Mouse (Mus musculus) cerebellum, adult 2 months (tissue): ENCODE results near the gene Ccm2l. TPM values are rescaled to one million over a fixed set of nuclear protein-coding genes. Genes with fewer than 3 reads are reported as not detected.

Experiments used
- DNase-seq, 2 experiments: peaks; one replicate each; pipeline ENCODE4 v3.0.0; 2021
- H3K27ac ChIP-seq: fragments of 200-500 bp; 2 replicates; pipeline ENCODE4 v1.5.1; 2012; ENCODE audit warnings: low read length, control low read depth, inconsistent platforms; ENCODE audit not compliant: insufficient read depth
- H3K27me3 ChIP-seq: fragments of 200-500 bp; 2 replicates; pipeline ENCODE4 v1.6.1; 2012; ENCODE audit warnings: inconsistent platforms, mild to moderate bottlenecking, low read length, moderate library complexity; ENCODE audit not compliant: control insufficient read depth, insufficient read depth
- H3K4me1 ChIP-seq: fragments of 200-500 bp; 2 replicates; pipeline ENCODE4 v1.6.1; 2011; ENCODE audit warnings: low read length; ENCODE audit not compliant: control insufficient read depth, insufficient read depth
- H3K4me3 ChIP-seq: fragments of 200-500 bp; replicated peaks from 2 replicates; pipeline ENCODE3; 2011; ENCODE audit warnings: mild to moderate bottlenecking, low read depth, low read length, control low read depth; ENCODE audit not compliant: insufficient read depth
- CTCF ChIP-seq: fragments of 200-500 bp; IDR thresholded peaks from 2 replicates; pipeline ENCODE4 v1.5.1; 2011; ENCODE audit warnings: low read depth, mild to moderate bottlenecking, control low read depth, low read length, moderate library complexity, borderline replicate concordance; ENCODE audit not compliant: insufficient read depth
- POLR2A ChIP-seq: fragments of 200-500 bp; IDR thresholded peaks from 2 replicates; pipeline ENCODE4 v1.6.1; 2011; ENCODE audit warnings: low read length, control low read depth, borderline replicate concordance; ENCODE audit not compliant: insufficient read depth
- WGBS: fragments of 180-500 bp; shearing (Covaris S2); methylation state at CpG from one replicate; pipeline ENCODE4 v1.1.7; 2018; 5-methylcytosine and 5-hydroxymethylcytosine counted together
- polyA plus RNA-seq: library from polyadenylated mRNA; depleted of rRNA; stranded (reverse); fragments of >200 nt; gene quantifications from 2 replicates; pipeline ENCODE4 v1.2.3, GENCODE M21; 2012

Gene Ccm2l
- polyA plus RNA-seq, 1 experiment: 11.4 TPM

DNA sequence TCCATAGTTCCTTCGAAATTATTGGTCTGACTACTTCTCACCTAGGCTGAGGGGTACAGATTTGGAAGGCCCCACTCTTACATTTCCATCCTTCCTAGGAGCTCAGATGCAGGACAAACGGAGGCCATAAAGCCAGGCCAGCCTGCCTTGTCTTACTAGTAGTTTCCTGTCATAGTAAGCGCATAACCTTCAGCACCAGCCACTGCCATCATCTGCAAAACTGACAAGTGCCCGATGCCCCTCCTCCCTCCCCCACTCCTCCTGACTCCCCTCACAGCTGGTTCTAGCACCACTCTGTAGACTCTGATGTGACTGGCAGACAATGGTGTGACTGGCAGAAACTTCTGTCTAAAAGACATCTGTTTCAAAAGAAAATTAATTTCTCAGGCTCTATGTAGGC, 20.4 kb downstream of the Ccm2l start:
- no peak for DNase-seq

DNA sequence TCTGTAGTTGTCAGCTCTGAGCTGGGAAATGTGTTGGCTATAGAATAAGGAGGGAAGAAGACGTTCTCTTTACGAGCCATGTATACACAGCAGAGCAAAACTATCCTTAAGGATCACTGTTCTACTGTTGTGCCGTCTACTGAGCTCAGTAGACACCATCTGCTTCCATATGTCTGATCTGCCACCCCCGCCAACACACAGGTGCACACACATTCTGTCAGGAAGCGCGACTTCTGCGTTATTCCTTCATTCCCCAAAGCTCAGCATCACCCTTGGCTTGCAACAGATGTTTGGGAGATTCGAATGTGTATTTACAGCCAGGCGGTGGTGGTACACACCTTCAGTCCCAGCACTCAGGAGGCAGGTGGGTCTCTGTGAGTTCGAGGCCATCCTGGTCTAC, 21.3 kb downstream of the Ccm2l start:
- 79% methylated on average over 10 of the region's 10 CpGs for WGBS

More for the DNA sequence above, 20.4 kb downstream of the Ccm2l start:
- TF ChIP-seq CTCF: no peak
- TF ChIP-seq POLR2A: no peak
- Histone ChIP-seq H3K4me1 (no peaks in the 10 kb centered on the region), H3K27ac (no peak overlapping the region), H3K27me3 (no peaks in the 10 kb centered on the region), H3K4me3 (no peak overlapping the region)
- WGBS: 90% methylated on average over 4 of the region's 4 CpGs

DNA sequence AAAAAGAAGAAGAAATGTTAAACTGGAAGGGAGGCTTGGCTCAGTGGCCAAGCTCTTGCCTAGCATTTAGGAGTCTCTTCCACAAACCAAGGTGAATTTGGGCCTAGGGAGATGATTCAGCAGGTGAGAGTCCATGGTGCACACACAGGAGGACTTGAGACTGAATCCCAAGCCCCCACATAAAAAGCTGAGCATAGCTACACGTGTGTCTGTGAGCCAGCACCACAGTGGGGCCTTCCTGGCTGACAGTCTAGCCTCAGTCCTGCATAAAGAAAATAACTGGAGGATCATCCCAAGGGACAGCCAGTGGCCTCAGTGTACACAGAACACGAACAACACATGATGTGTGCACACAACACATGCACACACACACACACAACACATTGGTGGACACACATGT, 23.6 kb downstream of the Ccm2l start:
- no peak for DNase-seq
- 41% methylated on average over 2 of the region's 2 CpGs for WGBS
- TF ChIP-seq CTCF (no peak), POLR2A (no peak)

More for the DNA sequence above, 21.3 kb downstream of the Ccm2l start:
- TF ChIP-seq CTCF (no peak), POLR2A (no peak)
- Histone ChIP-seq H3K27ac (no peak overlapping the region), H3K27me3 (no peaks in the 10 kb centered on the region), H3K4me3 (no peak overlapping the region), H3K4me1 (no peaks in the 10 kb centered on the region)
- DNase-seq: no peak

DNA sequence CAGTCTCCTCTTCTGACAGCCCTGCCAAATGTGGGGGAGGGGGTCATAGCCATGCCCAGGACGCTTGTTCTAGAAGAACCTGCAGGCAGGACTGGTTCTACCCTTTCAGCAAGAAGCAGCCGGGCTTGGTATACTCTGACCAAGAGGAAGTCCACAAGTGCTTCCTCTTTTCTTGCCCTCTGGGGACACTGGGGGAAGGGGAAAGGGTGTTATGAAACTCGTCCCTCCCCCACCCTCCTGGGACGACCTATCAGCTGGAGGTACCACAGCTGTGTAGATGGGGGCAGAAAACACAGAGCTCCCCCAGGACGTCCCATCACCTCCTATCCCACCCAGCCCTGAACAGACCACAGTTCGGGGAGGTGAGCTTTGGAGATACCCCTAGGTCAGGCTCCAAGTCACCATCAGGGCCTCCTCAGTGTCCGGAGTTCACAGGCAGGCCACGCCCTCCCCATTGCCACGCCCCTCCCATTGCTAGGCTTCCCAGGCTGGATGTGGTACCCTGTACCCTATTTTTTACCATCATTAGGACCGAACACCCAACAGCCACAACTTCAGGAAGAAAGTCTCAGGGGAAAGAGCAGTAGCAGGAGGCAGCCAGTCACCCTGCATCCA, 24.9 kb downstream of the Ccm2l start:
- WGBS: 48% methylated on average over 10 of the region's 10 CpGs
- Histone ChIP-seq H3K4me1 (no peaks in the 10 kb centered on the region), H3K27ac (no peak overlapping the region), H3K4me3 (no peak overlapping the region), H3K27me3 (no peaks in the 10 kb centered on the region)
- no peak for DNase-seq
- TF ChIP-seq CTCF: no peak
- no peak for TF ChIP-seq POLR2A

More for the DNA sequence above, 23.6 kb downstream of the Ccm2l start:
- Histone ChIP-seq H3K27ac (no peak overlapping the region), H3K27me3 (no peaks in the 10 kb centered on the region), H3K4me1 (no peaks in the 10 kb centered on the region), H3K4me3 (no peak overlapping the region)

DNA sequence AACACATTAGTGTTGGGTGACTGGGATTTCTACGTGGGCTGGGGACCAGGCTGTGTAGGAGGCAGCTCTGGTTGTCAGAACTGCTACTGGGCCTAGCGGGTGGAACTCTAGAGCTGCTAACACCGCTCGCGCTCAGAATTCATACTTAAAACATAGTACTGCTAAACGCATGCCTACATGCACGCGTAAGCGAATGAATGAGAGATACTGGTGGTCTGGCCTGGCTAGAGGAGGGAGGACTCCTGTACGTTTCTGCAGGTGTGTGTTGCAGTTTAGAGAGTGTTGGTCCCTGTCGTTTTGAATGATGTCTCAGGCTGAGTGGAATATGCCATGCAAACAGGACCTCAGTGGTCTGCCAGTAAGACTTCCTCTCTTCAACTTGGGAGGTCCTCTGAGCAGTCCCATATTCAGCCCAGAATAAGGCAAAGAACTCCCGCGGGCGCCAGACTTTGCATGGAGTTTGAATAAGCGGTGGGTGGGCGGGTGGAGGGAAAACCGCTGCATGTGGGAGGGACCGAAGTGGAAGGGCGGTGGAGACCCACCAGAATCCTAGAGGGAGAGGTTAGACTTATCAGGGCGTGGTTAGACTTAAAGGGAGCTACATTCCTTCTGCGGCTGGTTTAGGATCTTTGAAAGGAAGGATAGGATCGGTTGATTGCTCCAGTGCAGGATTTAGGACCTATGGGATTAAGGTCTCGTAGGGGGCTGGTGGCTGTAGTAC, 41.5 kb downstream of the Ccm2l start:
- no peaks in the 10 kb centered on the region for H3K4me1 ChIP-seq
- 45% methylated on average over 23 of the region's 23 CpGs for WGBS
- no peak for DNase-seq
- no peak overlapping the region for H3K27ac ChIP-seq
- no peak overlapping the region for H3K4me3 ChIP-seq
- no peak for TF ChIP-seq CTCF
- no peak for TF ChIP-seq POLR2A
- peaks cover 2% of the 10 kb centered on the region; the same call in 1 of the 2 replicates for H3K27me3 ChIP-seq

DNA sequence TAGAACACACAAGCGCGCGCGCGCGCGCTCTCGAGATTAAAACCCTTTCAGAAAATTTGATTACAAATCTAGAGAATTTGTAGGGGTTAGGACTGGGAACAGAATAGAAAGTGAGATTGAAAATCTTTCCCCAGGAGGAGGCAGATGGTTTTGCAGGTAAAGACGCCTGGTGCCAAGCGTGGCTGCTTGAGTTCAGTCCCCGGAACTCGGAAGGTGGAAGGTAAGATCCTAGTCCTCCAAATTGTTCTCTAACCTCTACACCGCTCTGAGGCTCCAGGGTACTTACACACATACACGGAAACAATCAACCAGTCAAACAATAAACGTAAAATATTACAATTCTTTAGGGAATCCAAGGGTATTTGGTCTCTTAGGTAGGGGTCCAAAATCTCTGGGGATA, 42.0 kb downstream of the Ccm2l start:
- H3K4me1 ChIP-seq: no peaks in the 10 kb centered on the region
- TF ChIP-seq CTCF: no peak
- no peak for TF ChIP-seq POLR2A
- WGBS: 14% methylated on average over 15 of the region's 15 CpGs
- peaks cover 2% of the 10 kb centered on the region; the same call in 1 of the 2 replicates for H3K27me3 ChIP-seq
- H3K4me3 ChIP-seq: no peak overlapping the region
- no peak for DNase-seq
- no peak overlapping the region for H3K27ac ChIP-seq

DNA sequence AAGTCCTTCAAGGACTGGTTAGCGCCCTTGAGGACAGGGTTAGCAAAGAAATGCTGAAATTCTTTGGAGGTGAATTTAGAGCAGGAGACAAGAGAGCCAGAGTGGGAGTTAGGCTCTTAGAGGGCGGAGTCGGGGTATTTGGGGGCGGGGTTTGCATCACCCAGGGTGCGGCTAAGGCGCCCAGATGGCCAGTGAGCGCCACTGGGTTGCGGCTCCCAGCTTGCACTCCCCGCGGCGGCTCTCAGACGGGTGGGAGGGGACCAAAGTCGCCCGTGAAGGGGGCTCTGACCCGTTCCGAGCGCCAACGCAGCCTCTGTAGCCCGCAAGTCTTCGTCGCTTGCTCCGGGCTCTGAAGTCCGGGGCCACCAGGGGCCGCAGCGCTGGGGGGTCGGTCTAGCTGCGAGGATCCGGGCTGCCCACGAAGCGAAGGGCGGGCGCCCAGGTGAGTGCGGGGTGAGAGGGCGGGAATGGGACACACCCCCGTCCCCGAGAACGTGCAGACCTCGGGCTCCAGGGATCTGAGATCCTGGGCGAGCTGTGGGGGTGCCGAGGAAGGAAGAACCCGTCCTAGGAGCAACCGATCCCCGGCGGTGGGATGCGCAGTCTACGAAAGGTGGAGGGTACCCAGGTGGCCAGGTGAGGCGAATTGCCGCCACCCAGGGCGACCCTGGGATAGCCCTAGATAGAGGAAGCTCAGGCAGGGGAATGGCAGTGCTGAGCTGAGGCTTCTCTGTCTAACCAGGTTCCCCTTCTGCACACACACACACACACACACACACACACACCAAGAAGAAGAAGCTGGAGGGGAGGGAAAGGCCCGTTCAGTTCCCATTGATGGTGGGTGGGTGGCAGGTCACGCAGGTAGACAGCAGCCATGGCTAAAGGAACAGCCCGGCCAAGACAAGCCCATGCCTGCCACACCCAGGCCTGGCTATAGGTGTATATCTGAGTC, 42.8 kb downstream of the Ccm2l start, which contains the start of gene Hck:
TSS of gene Hck (plus strand) at position 156 of the 952 bp plus-strand sequence.
- Histone ChIP-seq H3K27ac (no peak within 1 kb of the TSS), H3K27me3 (peaks cover 2% of the 10 kb centered on the region; the same call in 1 of the 2 replicates), H3K4me1 (no peaks in the 10 kb centered on the region), H3K4me3 (no peak within 1 kb of the TSS)
- DNase-seq: no peak
- WGBS: 6% methylated on average over 52 of the region's 52 CpGs
- TF ChIP-seq POLR2A (no peak), CTCF (no peak)
